Comparison of ENCODE assay signal across 9 mouse cellular contexts in genomic region chr4:154237306-154237705, GRCm38 (mm10).
DNase-seq lines count a peak whose midpoint lies in the region; ATAC-seq and TF ChIP-seq lines count a peak whose summit lies in the region.
"Had no signal": no experiment of that assay in that cellular context is flagged by ENCODE, and none has a peak within 500 bp of the region (broad histone marks: within the 10 kb centered on the region; RNA-seq: fewer than 3 reads in every experiment).

No protein-coding gene starts in this region.

- H3K36me3 ChIP-seq in lung, embryonic 15.5 days = no peaks in the 10 kb centered on the region
- H3K36me3 ChIP-seq in forebrain, postnatal 0 days (ENCODE audit: insufficient read depth) = no peaks in the 10 kb centered on the region
- no peaks in the 10 kb centered on the region for H3K36me3 ChIP-seq in liver, embryonic 13.5 days

- ATAC-seq in lung, embryonic 15.5 days (ENCODE audit: borderline replicate concordance, extremely low read depth, low FRiP score, low TSS enrichment) = peak; percentile 69
- ATAC-seq in forebrain, postnatal 0 days = peak; percentile 56; the same call in 1 of the 2 replicates
- ATAC-seq in liver, embryonic 13.5 days (ENCODE audit: low read depth) = 0 out of 2 replicates have a peak, but pooled peaks have one; percentile 41
- ATAC-seq: Patski had no signal

- peaks cover 12% of the 10 kb centered on the region for H3K4me1 ChIP-seq in lung, embryonic 15.5 days
- H3K4me1 ChIP-seq in forebrain, postnatal 0 days (ENCODE audit: insufficient read depth) = no peaks in the 10 kb centered on the region
- H3K4me1 ChIP-seq in liver, embryonic 13.5 days (replicated peaks) = no peaks in the 10 kb centered on the region

- H3K4me3 ChIP-seq in lung, embryonic 15.5 days = peak overlapping the region; percentile 20
- H3K4me3 ChIP-seq in forebrain, postnatal 0 days (ENCODE audit: low read depth, low read length) = no peak overlapping the region
- H3K4me3 ChIP-seq in liver, embryonic 13.5 days (replicated peaks) = no peak overlapping the region

- no peak for TF ChIP-seq CTCF in forebrain, postnatal 0 days (IDR thresholded peaks at IDR 0.05; ENCODE audit: low read depth)

- DNase-seq in lung, postnatal 36 days = no peak
- no peak for DNase-seq in forebrain, postnatal 0 days
- no peak for DNase-seq in liver, embryonic 13.5 days
- peak; percentile 32 for DNase-seq in yolk sac, embryonic 10.5 days (ENCODE audit: low spot score)
- DNase-seq in thymus, postnatal 36 days = no peak
- no peak for DNase-seq in layer of hippocampus, adult 8-10 months (ENCODE audit: low spot score in 2 of 2)
- DNase-seq in right cerebral cortex, postnatal 25 days = no peak

- 0 out of 2 replicates have a peak overlapping the region, but pooled peaks have one; percentile 19 for H3K9ac ChIP-seq in lung, embryonic 15.5 days
- H3K9ac ChIP-seq in forebrain, postnatal 0 days = no peak overlapping the region
- no peak overlapping the region for H3K9ac ChIP-seq in liver, embryonic 13.5 days

- H3K27ac ChIP-seq in lung, embryonic 15.5 days = no peak overlapping the region
- no peak overlapping the region for H3K27ac ChIP-seq in forebrain, postnatal 0 days (ENCODE audit: low read depth, low read length)
- H3K27ac ChIP-seq in liver, embryonic 13.5 days = no peak overlapping the region

- peak overlapping the region; percentile 55 for H3K4me2 ChIP-seq in lung, embryonic 15.5 days
- H3K4me2 ChIP-seq in forebrain, postnatal 0 days (ENCODE audit: low read depth) = peak overlapping the region; percentile 42
- H3K4me2 ChIP-seq in liver, embryonic 13.5 days = no peak overlapping the region; the same call in 1 of the 2 replicates

- H3K27me3 ChIP-seq in lung, embryonic 15.5 days = no peaks in the 10 kb centered on the region
- H3K27me3 ChIP-seq in forebrain, postnatal 0 days (ENCODE audit: insufficient read depth, low read length) = no peaks in the 10 kb centered on the region
- H3K27me3 ChIP-seq in liver, embryonic 13.5 days = peaks cover 17% of the 10 kb centered on the region
- H3K27me3 ChIP-seq: Patski had no signal

- H3K9me3 ChIP-seq in lung, embryonic 15.5 days = no peaks in the 10 kb centered on the region
- H3K9me3 ChIP-seq in forebrain, postnatal 0 days (ENCODE audit: low read length) = no peaks in the 10 kb centered on the region
- no peaks in the 10 kb centered on the region for H3K9me3 ChIP-seq in liver, embryonic 13.5 days (replicated peaks)

- 2% methylated on average over 9 of the region's 9 CpGs for WGBS in lung, embryonic 15.5 days
- 5% methylated on average over 9 of the region's 9 CpGs for WGBS in forebrain, postnatal 0 days
- 8% methylated on average over 9 of the region's 9 CpGs for WGBS in liver, embryonic 13.5 days (ENCODE audit: insufficient replicate concordance)
